Mouse (Mus musculus): Measurements from ENCODE around the gene Gsg1.

The Gsg1 gene

DNA sequence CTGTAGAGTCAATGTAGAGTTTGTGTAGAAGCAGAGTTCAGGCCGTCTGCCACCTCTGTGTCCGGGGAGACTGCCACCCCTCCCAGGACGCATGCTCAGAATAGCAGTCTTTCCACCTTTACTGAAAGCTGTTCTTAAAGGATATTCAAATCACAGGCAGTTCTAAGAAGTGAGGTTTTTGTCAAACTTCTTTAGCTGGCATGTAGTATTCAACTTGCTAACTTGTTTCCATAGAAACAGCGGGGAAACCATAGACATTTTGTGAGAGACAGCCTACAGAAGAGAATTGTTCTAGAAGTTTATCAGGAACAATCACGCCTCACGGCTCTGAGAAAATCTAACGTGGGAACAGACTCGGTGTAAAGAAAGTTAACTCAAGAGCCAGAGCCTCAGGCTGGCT is 47.2 kb downstream of the Gsg1 start:
- DNase-seq (ENCODE audit: low spot score in 2 of 2), result no peak

DNA sequence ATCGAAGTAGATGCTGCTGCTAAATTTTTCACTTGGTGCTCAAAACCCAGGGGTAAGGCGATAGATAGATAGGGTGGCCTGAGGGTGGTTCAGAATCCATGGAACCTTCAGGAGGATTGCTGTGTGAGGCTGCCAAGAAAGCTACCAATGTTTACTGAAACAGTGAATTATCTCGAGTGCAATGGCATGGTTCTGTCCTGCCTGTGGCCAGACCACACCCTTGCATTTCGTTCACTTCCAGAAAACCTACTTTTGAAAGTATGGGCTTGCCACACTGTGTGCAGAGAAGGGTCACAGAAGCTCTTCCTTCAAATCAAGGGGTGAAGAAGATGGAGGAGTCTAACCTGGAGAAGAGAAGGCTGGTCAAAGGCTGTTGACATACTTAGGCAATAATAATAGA is 48.3 kb downstream of the Gsg1 start:
- DNase-seq (ENCODE audit: low spot score in 2 of 2), result no peak

DNA sequence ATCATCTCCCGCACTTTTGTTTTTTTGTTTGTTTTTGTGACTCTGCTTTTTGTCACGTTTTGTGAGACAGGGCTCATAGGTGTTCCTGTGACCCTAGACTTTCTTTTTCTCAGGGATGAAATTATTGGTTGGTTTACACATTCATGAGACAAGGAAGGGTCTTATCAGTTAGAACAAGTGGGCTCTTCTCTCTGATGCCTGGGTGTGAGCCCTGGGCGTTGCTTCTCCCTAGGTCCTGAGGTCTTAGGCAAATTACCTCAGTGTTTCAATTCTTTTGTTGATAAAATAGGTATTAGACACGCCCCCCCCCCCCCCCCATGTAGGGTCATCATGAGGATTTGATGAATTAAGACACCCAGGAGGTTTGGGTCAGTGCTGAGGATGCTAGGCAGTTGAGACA is 49.3 kb downstream of the Gsg1 start:
- DNase-seq (ENCODE audit: low spot score in 2 of 2), result no peak

DNA sequence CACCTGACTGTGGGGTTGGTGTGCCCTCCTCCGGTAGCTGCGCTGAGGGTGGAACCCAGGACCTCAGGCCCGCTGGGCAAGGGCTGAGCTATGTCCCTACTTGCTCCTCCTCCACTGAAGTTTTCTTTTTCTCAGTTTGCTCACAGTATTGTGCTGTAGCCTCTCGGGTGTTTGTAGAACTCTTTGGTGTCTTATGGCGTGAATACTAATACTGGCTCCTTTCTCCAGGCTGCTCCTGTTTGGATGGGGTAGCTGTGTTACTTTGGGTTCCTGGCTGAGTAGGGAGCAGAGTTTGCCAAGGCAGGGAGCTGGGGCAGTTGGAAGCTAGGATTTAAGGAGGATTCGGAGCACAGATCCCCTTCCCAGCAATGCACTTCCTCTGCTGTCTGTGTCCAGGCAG is 50.4 kb downstream of the Gsg1 start:
- DNase-seq (ENCODE audit: low spot score in 2 of 2), result no peak

DNA sequence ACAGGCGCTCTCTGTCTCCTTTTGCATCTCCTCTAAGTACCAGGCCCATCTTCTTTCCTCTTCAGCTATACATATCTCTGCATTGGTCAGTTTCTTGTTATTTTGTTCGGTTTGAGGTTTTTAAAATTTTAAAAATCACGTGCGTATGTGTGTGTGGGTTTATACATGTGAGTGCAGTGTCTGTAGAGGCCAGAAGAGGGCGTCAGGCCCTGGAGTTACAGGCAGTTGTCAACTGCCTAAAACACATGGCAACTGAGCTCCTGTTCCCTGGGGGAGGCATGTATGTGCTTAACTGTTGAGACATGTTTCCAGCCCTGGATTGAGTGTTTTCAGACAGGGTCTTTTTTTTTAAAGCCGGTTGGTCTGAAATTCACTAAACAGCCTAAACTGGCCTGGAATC is 51.5 kb downstream of the Gsg1 start:
- no peak for DNase-seq (ENCODE audit: low spot score in 2 of 2)

DNA sequence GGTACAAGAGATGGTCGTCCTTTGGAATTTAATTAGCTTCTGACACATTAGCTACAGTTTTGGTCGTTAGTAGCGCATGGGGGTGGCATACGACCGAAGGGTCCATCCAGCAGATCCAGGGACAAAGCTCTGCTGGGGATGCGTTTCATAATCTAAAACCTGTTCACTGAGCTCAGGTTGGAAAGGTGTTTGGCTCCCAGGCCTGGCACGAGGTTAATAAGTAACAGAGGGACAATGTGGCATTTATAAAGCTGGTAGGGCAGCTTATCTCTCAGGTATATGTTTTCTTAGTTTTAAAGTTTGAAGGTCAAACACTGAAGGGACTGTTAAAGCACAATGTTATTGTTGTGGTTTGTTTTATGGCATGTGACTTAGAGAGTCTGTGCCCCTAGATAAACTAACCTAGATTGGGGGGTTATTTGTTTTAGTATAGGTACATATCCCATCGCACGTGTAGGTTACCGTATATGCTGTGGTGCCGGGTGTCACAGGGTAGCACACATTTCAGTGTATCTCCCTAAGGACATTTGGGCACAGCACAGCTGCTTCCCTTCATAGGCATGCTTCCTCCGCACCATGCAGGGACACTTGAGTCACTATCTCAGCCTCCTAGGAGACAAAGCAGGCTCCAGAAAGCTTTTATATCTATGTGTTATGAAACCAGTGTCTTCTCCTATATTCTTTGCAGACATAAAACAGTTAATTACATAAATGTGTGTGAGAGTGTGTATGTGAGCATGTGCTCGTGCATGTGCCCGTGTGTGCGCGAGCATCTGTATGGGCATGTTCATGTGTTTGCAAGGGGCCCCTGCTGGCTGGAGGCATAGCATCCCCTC is 53.8 kb downstream of the Gsg1 start:
- no peak for DNase-seq (ENCODE audit: low spot score in 2 of 2)

DNA sequence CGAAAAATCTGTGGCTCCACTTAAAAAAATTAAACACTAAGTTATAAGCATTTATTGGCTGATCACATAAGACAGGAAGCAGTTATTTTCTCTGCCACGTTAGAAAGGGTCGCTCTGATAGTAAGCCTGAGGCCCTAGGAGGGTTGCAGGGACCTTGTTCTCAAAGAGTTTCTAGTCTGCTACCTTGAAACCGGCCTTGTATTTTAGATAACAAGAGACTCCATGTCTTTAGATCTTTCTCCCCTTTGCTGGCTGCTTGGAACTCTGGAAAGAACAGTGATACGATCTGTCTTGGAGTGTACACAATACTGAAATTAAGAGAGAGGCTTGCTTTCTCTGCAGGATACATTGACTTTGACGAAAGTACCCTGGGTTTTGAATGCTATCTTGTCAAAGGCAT is 55.4 kb downstream of the Gsg1 start:
- no peak for DNase-seq (ENCODE audit: low spot score in 2 of 2)

DNA sequence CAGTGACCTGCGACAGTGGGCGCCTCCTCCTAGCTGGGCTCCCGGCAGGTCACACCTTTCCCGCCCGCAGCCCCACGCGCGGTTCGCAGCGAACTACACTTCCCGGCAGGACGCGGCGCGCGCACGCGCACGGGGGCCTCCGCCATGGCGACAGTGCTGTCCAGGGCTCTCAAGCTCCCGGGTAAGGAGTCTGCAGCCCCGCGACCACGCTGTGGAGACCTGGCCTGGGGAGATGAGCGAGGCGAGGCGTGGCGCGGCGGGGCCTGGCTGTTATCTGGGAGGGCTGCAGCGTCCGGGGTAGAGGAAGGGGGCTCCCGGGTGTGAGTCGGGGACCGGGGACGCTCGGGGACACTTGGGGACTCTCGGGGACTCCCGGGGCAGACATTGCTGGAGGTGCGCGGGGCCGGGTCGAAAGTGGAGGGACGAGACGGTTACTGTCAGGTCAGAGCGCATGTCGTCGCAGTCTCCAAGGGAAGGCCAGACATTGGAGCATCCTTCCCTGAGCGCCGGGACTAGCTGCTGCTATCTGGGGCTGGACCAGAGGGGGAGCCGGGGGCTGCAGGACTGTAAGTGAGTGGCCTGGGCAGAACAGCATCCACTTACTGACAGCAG is 56.1 kb downstream of the Gsg1 start, which contains the start of the genes Fam234b and Hebp1:
Gene Fam234b, plus strand, starts transcription at position 57 of the 612 bp plus-strand sequence.
Gene Hebp1, minus strand, starts transcription at position 102 of the 612 bp plus-strand sequence.
- DNase-seq (ENCODE audit: low spot score in 2 of 2), result peak; percentile 63 to 70

DNA sequence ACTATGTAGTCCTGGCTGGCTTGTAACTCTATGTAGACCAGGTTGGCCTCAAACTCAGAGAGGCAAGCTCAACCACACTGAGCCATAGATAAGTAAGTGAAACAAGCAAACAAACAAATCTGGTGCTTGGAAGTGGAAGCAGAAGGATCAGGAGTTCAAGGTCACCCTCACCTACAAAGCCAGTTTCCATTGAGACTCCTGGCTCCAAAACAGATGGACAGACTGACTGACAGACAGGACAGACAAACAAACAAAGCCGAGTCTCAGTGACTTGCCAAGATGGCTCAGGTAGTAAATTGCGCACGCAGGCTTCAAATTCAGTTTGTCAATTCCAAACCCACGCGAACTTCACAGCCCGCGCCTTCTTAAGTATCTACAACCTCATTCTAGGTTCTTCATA is 56.7 kb downstream of the Gsg1 start:
- no peak for DNase-seq (ENCODE audit: low spot score in 2 of 2)

DNA sequence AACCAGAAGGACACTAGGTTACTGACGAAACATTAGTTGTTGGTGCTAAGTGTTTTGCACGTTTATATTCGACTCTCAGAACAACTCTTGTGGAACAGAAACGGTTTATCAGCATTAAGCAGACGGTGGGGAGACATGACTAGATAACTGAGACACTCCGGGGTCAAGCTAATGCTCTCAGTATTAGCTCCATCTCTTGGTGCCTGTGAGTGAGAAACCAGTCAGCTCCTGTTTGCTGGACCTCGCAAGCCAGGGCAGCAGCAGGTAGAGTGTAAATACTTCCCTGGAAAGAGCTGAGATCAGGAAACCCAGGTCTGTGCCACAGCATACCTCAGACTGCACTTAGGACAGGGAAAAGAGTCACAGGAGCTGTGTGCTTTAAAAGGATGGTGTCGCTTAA is 57.4 kb downstream of the Gsg1 start:
- no peak for DNase-seq (ENCODE audit: low spot score in 2 of 2)

DNA sequence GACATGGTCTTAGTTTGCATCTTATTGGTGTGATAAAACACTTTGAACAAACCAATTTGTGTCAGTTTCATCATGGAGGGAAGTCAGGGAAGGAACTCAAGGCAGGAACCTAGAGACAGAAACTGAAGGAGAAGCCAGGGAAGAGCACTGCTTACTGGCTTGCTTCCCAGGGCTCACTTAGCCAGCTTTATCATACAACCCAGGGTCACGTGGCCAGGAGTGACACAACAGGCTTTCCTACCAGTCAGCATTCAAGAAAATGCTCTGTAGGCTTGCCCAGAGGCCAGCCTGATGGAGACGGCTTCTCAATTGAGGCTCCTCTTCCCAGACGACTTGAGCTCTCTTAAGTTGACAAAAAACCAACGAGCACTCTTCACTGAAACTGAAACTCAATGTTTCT is 59.2 kb downstream of the Gsg1 start:
- DNase-seq (ENCODE audit: low spot score in 2 of 2), result no peak

DNA sequence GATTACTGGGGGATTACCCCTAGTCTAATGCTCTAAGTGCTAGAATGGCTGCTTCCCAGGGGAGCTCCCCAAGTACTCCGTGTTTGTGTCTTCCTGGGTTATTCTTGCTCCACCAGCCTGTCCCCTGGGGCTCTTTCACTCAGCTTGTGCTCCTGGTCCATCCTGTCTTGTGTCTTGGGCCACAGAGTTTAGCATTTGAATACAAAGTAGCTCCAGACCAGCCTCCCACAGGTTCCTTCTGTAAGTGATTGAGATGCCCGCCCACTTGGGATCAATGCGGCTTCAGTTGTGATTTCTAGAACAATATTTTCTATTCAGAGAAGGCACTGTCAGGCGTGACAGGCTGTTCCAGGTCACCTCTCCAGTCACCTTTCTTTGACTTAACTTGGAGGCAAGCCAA is 60.4 kb downstream of the Gsg1 start:
- no peak for DNase-seq (ENCODE audit: low spot score in 2 of 2)

DNA sequence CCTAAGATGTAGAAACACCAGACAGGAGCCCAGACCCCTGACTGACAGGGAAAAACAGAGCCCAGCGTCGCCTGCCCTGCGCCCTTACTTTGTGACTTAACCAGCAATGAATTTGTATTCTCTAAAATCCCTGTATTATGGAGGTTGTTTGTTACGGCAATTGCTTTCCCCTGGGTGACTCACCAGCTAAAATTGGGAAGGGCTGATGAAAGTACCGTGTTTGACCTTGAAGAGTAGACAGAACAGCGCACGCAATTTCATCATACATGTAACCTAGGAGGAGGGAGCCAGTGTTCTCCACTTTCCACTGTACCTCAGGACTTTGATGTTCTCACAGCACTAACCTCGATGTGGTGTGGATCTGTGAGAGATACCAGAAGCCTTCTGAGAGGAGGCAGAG is 61.2 kb downstream of the Gsg1 start:
- DNase-seq (ENCODE audit: low spot score in 2 of 2), result no peak

DNA sequence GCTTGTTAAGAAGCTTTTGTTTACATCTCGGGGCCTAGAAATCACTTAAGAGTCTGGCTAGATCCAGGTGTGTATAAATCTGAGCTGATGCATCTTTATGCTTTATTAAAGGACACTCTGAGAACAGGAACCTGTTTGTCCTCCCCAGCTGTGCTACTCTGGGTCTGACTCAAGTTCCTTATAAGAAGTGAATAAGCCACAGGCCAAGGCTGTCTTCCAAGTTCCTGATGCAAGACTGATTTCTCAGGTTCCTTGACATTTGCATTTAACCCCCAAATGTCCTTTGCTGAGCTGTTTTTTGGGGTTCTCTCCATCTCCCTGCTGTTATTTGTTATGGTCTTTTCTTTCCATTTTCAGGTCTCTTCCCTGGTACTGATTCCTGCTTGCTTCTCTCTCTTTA is 62.2 kb downstream of the Gsg1 start:
- DNase-seq (ENCODE audit: low spot score in 2 of 2), result no peak

DNA sequence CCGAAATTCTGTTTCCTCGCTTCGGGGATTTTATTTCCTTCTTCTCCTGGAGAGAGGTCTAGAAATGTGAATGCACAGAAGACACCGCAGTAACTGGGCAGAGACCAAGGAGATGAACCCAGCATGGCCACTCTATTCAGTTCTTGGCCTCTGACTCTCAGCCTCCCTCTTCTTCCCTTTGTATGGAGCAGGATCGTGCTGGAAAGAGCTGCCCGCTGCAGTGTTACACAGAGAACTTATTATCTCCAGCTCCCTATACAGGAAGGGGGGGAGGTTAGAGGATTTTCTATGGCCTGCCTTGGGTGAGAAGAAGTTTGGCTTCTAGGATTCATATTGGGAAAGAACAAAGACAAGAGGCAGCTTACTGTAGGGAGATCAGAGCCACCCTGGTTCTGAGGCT is 64.0 kb downstream of the Gsg1 start:
- no peak for DNase-seq (ENCODE audit: low spot score in 2 of 2)

DNA sequence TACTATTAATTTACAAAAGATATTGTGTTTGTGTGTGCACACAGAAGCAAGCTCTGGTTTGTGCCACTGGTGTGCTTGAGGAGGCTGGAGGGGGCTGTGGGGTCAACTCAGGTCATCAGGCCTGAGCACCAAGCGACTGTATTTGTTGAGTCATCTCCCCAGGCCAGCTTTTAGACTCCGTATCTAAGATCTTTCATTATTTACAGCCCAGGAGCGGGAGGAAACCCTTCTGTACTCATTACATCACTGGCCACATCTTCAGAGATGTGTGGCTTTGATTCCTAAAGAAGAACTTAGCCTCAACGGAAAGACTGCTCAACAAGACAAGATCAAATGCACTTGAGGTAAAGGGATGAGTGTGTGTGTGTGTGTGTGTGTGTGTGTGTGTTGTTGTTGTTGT is 65.5 kb downstream of the Gsg1 start:
- DNase-seq (ENCODE audit: low spot score in 2 of 2), result no peak

Measured in natural killer cell, adult 2 months (primary cell).